Mouse (Mus musculus): ENCODE data around the gene Plpp4. TPM values are rescaled to one million over a fixed set of nuclear protein-coding genes. Genes with fewer than 3 reads are reported as not detected.

The Plpp4 gene
- polyA plus RNA-seq, 1 experiment: 0.26 TPM

DNA sequence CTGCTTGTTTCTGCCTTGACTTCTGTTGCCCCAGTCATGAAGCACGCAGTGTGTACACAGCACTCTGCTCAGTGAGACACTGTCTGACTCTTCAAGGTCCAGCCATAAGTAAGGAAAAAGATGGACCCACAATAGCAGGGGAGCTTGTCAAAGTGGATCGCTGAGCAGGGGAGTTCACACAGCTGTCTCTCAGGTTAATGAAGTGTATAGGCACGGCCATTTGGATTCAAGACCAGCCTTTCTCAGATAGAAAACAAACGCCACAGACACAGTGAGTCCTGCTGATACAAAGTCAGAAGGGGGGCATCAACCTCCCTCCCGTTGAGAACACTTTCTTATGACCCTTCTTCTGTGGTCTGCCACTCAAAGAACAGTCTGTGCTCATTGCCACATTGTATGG, 20.8 kb upstream of the Plpp4 start:
- no peaks in the 10 kb centered on the region for H3K36me3 ChIP-seq (ENCODE audit: control insufficient read depth, insufficient read depth, low read length)
- no peaks in the 10 kb centered on the region for H3K27me3 ChIP-seq (ENCODE audit: control insufficient read depth, insufficient read depth, low read length)
- H3K4me3 ChIP-seq (ENCODE audit: control insufficient read depth, insufficient read depth, low read length): no peak overlapping the region
- H3K4me1 ChIP-seq (replicated peaks; ENCODE audit: control insufficient read depth, insufficient read depth, low read length): no peaks in the 10 kb centered on the region
- TF ChIP-seq CTCF (IDR thresholded peaks at IDR 0.05; ENCODE audit: borderline replicate concordance, control insufficient read depth, extremely low read depth, insufficient read depth, low read length, poor library complexity): no peak
- no peak for TF ChIP-seq POLR2A (IDR thresholded peaks at IDR 0.05; ENCODE audit: control insufficient read depth, extremely low read depth, insufficient read depth, low read length, poor library complexity)
- 87% methylated on average over 5 of the region's 5 CpGs for WGBS
- no peak for DNase-seq
- no peak overlapping the region for H3K27ac ChIP-seq (ENCODE audit: control insufficient read depth, insufficient read depth, low read length)

DNA sequence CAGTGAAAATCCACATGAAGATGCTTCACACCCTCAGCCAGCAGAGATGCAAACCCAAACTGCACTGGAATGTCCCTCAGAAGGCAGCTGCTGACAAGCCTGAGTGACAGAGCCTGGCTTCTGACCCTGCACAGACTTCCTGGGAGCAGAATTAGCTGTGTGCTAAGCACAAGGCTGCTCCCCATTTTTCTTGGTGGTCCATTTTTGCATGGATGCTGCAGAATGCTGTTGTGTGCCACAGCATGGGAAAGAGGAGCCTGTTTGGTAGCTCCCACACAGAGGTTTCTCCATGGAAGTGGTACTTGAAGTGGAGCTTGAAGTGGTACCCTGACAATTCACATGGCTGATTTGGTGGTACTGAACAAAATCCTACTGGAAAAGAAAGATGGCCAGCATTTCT, 5.8 kb upstream of the Plpp4 start:
- H3K4me1 ChIP-seq (replicated peaks; ENCODE audit: control insufficient read depth, insufficient read depth, low read length): no peaks in the 10 kb centered on the region
- H3K36me3 ChIP-seq (ENCODE audit: control insufficient read depth, insufficient read depth, low read length): no peaks in the 10 kb centered on the region
- no peaks in the 10 kb centered on the region for H3K27me3 ChIP-seq (ENCODE audit: control insufficient read depth, insufficient read depth, low read length)
- TF ChIP-seq CTCF (IDR thresholded peaks at IDR 0.05; ENCODE audit: borderline replicate concordance, control insufficient read depth, extremely low read depth, insufficient read depth, low read length, poor library complexity) (no peak), POLR2A (IDR thresholded peaks at IDR 0.05; ENCODE audit: control insufficient read depth, extremely low read depth, insufficient read depth, low read length, poor library complexity) (no peak)
- no peak overlapping the region for H3K27ac ChIP-seq (ENCODE audit: control insufficient read depth, insufficient read depth, low read length)
- no peak overlapping the region for H3K4me3 ChIP-seq (ENCODE audit: control insufficient read depth, insufficient read depth, low read length)
- DNase-seq: no peak

DNA sequence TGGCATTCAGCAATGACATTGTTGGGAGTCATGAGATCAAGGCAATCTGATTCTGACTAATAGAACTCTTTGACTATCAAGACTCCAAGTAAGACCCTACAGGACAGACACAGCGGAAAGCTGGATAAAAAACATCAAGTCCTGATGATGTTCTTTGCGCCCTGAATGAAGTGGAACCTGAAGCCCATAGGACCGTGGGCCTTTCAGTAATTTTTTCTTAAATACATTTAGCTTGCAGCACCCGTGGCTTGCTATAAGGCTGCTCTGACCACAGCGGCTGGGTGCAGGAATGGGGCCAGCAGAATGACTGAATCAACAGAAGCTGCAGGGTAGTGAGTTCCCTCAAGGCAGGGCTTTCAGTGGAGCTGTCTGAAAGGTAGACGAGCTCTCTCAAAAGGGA, 3.4 kb upstream of the Plpp4 start:
- H3K27ac ChIP-seq (ENCODE audit: control insufficient read depth, insufficient read depth, low read length): no peak overlapping the region
- TF ChIP-seq POLR2A (IDR thresholded peaks at IDR 0.05; ENCODE audit: control insufficient read depth, extremely low read depth, insufficient read depth, low read length, poor library complexity): no peak
- TF ChIP-seq CTCF (IDR thresholded peaks at IDR 0.05; ENCODE audit: borderline replicate concordance, control insufficient read depth, extremely low read depth, insufficient read depth, low read length, poor library complexity): no peak
- H3K4me1 ChIP-seq (replicated peaks; ENCODE audit: control insufficient read depth, insufficient read depth, low read length): no peaks in the 10 kb centered on the region
- no peaks in the 10 kb centered on the region for H3K36me3 ChIP-seq (ENCODE audit: control insufficient read depth, insufficient read depth, low read length)
- no peak overlapping the region for H3K4me3 ChIP-seq (ENCODE audit: control insufficient read depth, insufficient read depth, low read length)
- DNase-seq: no peak
- WGBS: 92% methylated on average over 6 of the region's 6 CpGs
- no peaks in the 10 kb centered on the region for H3K27me3 ChIP-seq (ENCODE audit: control insufficient read depth, insufficient read depth, low read length)

DNA sequence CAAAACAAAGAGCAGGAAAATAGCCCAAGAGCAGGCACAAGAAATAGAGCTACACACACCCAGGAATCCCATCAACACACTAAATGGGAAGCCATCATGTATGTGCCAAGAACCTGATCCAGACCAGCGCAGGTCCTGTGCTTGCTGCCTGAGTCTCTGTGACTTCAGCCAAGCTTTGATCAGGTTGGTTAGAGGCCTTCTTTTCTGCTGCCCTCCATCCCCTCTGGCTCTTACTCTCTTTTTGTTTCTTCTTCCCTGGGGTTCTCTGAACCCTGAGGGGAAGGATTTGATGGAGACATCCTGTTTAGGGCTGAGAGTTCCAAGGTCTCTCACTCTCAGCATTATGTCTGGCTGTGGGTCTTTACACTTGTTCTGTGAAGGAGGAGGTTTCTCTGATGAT, 2.7 kb upstream of the Plpp4 start:
- WGBS: 87% methylated on average over 1 of the region's 1 CpGs
- Histone ChIP-seq H3K27ac (ENCODE audit: control insufficient read depth, insufficient read depth, low read length) (no peak overlapping the region), H3K4me3 (ENCODE audit: control insufficient read depth, insufficient read depth, low read length) (no peak overlapping the region), H3K27me3 (ENCODE audit: control insufficient read depth, insufficient read depth, low read length) (no peaks in the 10 kb centered on the region), H3K36me3 (ENCODE audit: control insufficient read depth, insufficient read depth, low read length) (no peaks in the 10 kb centered on the region), H3K4me1 (replicated peaks; ENCODE audit: control insufficient read depth, insufficient read depth, low read length) (no peaks in the 10 kb centered on the region)
- DNase-seq: no peak
- TF ChIP-seq POLR2A (IDR thresholded peaks at IDR 0.05; ENCODE audit: control insufficient read depth, extremely low read depth, insufficient read depth, low read length, poor library complexity) (no peak), CTCF (IDR thresholded peaks at IDR 0.05; ENCODE audit: borderline replicate concordance, control insufficient read depth, extremely low read depth, insufficient read depth, low read length, poor library complexity) (no peak)

DNA sequence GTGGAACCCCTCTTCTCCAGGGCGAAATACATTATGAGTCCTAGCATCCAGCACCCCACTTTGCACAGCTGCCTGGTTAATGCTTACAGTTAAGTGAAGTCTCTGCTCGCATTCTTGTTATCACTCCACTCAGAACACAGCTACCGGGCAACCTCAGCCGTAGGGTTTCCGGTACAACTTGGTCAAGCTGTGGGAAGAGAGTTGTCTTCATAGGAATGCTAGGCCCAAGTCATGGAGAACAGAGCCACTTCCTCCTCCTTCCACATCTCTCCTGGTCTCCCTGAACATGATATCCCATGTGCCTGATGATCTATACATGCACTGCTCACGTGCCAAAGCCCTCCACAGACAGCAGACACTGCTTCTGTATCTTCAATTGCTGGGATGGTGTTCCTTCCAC, 1.4 kb upstream of the Plpp4 start:
- no peak for DNase-seq
- Histone ChIP-seq H3K4me3 (ENCODE audit: control insufficient read depth, insufficient read depth, low read length) (no peak overlapping the region), H3K27ac (ENCODE audit: control insufficient read depth, insufficient read depth, low read length) (no peak overlapping the region), H3K4me1 (replicated peaks; ENCODE audit: control insufficient read depth, insufficient read depth, low read length) (no peaks in the 10 kb centered on the region), H3K36me3 (ENCODE audit: control insufficient read depth, insufficient read depth, low read length) (no peaks in the 10 kb centered on the region), H3K27me3 (ENCODE audit: control insufficient read depth, insufficient read depth, low read length) (no peaks in the 10 kb centered on the region)
- TF ChIP-seq POLR2A (IDR thresholded peaks at IDR 0.05; ENCODE audit: control insufficient read depth, extremely low read depth, insufficient read depth, low read length, poor library complexity) (no peak), CTCF (IDR thresholded peaks at IDR 0.05; ENCODE audit: borderline replicate concordance, control insufficient read depth, extremely low read depth, insufficient read depth, low read length, poor library complexity) (no peak)
- 90% methylated on average over 6 of the region's 6 CpGs for WGBS

DNA sequence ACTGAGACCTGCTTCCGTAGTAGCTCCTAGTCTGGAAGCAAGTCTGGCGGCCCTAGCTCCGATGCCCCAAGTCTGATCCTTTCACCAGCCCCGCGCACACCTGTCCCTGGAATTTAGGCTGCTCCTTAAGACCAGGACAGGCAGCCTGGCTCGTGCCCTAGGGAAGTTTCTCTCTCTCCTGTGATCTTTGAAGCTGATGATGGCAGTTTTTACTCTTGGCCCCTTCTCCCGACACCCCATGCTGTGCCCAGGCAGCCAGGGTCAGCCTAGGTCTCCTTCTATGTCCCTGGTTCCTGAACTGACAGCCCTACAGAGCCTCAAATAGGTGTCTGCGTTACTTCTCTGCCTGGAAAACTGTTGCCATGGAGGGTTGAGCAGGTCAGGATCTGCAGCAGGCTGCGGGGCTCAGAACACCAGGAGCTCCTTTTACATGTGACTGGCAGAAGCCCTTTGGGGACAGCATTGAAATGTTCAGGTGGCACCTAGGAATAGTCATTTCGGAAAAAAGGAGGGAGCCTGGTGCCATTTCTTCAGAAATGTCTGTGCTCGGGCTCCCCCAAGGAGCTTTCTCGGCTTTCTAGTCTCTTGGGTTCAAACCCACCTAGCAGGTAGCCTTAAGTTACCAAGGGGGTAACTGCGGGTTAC, 665 bp downstream of the Plpp4 start:
- TF ChIP-seq CTCF (IDR thresholded peaks at IDR 0.05; ENCODE audit: borderline replicate concordance, control insufficient read depth, extremely low read depth, insufficient read depth, low read length, poor library complexity) (no peak), POLR2A (IDR thresholded peaks at IDR 0.05; ENCODE audit: control insufficient read depth, extremely low read depth, insufficient read depth, low read length, poor library complexity) (no peak)
- WGBS: 22% methylated on average over 13 of the region's 13 CpGs

DNA sequence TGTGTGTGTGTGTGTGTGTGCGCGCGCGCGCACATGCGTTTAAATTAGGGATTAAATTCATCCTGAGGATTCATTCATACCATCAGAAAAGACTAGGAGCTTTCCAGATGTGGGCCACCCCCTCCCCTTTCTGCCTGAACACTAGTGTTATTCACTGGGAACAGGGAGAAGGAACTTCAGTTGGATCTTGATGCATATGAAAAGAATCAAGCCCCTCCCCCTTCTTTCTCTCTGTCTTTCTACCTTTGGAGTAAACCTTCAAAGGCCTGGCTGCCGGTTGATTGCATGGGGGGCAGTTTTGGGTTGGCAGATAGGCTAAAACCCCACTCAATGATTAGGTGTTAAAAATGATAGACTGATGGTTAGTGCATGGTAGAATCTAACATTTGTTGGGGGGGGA, 1.5 kb downstream of the Plpp4 start:
- no peak overlapping the region for H3K4me3 ChIP-seq (ENCODE audit: control insufficient read depth, insufficient read depth, low read length)
- WGBS: 71% methylated on average over 7 of the region's 7 CpGs
- no peaks in the 10 kb centered on the region for H3K27me3 ChIP-seq (ENCODE audit: control insufficient read depth, insufficient read depth, low read length)
- TF ChIP-seq CTCF (IDR thresholded peaks at IDR 0.05; ENCODE audit: borderline replicate concordance, control insufficient read depth, extremely low read depth, insufficient read depth, low read length, poor library complexity): no peak
- no peak for TF ChIP-seq POLR2A (IDR thresholded peaks at IDR 0.05; ENCODE audit: control insufficient read depth, extremely low read depth, insufficient read depth, low read length, poor library complexity)
- no peaks in the 10 kb centered on the region for H3K36me3 ChIP-seq (ENCODE audit: control insufficient read depth, insufficient read depth, low read length)
- no peaks in the 10 kb centered on the region for H3K4me1 ChIP-seq (replicated peaks; ENCODE audit: control insufficient read depth, insufficient read depth, low read length)
- no peak for DNase-seq
- H3K27ac ChIP-seq (ENCODE audit: control insufficient read depth, insufficient read depth, low read length): no peak overlapping the region

More for the DNA sequence above, 665 bp downstream of the Plpp4 start:
- H3K27ac ChIP-seq (ENCODE audit: control insufficient read depth, insufficient read depth, low read length): no peak overlapping the region
- H3K27me3 ChIP-seq (ENCODE audit: control insufficient read depth, insufficient read depth, low read length): no peaks in the 10 kb centered on the region
- H3K4me1 ChIP-seq (replicated peaks; ENCODE audit: control insufficient read depth, insufficient read depth, low read length): no peaks in the 10 kb centered on the region
- no peak for DNase-seq
- H3K4me3 ChIP-seq (ENCODE audit: control insufficient read depth, insufficient read depth, low read length): no peak overlapping the region
- no peaks in the 10 kb centered on the region for H3K36me3 ChIP-seq (ENCODE audit: control insufficient read depth, insufficient read depth, low read length)

All from thymus, adult 2 months (tissue).